In genomic region chr13:114895896-114896295, GRCm38 (mm10) we compare ENCODE assay signal across 10 mouse cellular contexts. TPM values are rescaled to one million over a fixed set of nuclear protein-coding genes. Genes with fewer than 3 reads are reported as not detected.
DNase-seq lines count a peak whose midpoint lies in the region; ATAC-seq and TF ChIP-seq lines count a peak whose summit lies in the region.
"Had no signal": no experiment of that assay in that cellular context is flagged by ENCODE, and none has a peak within 500 bp of the region (broad histone marks: within the 10 kb centered on the region; RNA-seq: fewer than 3 reads in every experiment).

No protein-coding gene starts in this region.

- H3K27ac ChIP-seq in heart, embryonic 13.5 days (replicated peaks) = peak overlapping the region; percentile 68
- peak overlapping the region; percentile 61; the same call in 1 of the 2 replicates for H3K27ac ChIP-seq in small intestine, adult 2 months (ENCODE audit: insufficient read depth, low read depth, low read length)
- no peak overlapping the region for H3K27ac ChIP-seq in forebrain, embryonic 15.5 days (replicated peaks)
- H3K27ac ChIP-seq: limb, embryonic 13.5 days had no signal

- peak; percentile 7 for DNase-seq in gastrocnemius, postnatal 14 days
- no peak for DNase-seq in gastrocnemius, postnatal 36 days
- peak; percentile 45 for DNase-seq in kidney, postnatal 14 days
- DNase-seq in layer of hippocampus, postnatal 25 days (ENCODE audit: extremely low spot score in 1 of 2, low spot score in 1 of 2) = no peak
- no peak for DNase-seq in cerebellum, postnatal 25 days
- DNase-seq: cerebellum, adult 8-10 months had no signal

- intact Hi-C loops in gastrocnemius, postnatal 14 days (cut with DNase I; ENCODE audit: low total_unique reads) = no loop called here
- intact Hi-C loops in gastrocnemius, postnatal 36 days (cut with DNase I) = no loop called here

- H3K4me2 ChIP-seq in heart, embryonic 13.5 days = no peak overlapping the region
- no peak overlapping the region for H3K4me2 ChIP-seq in forebrain, embryonic 15.5 days (replicated peaks)
- H3K4me2 ChIP-seq: limb, embryonic 13.5 days had no signal

- no peak overlapping the region for H3K9ac ChIP-seq in heart, embryonic 13.5 days
- H3K9ac ChIP-seq in forebrain, embryonic 15.5 days (replicated peaks) = no peak overlapping the region
- H3K9ac ChIP-seq: limb, embryonic 13.5 days had no signal

- no peaks in the 10 kb centered on the region for H3K9me3 ChIP-seq in heart, embryonic 13.5 days
- H3K9me3 ChIP-seq in forebrain, embryonic 15.5 days = no peaks in the 10 kb centered on the region
- H3K9me3 ChIP-seq: limb, embryonic 13.5 days had no signal

- TF ChIP-seq CTCF in small intestine, adult 2 months (IDR thresholded peaks at IDR 0.05; ENCODE audit: extremely low read depth, insufficient read length, insufficient replicate concordance, low read depth, low read length) = no peak

- no peaks in the 10 kb centered on the region for H3K27me3 ChIP-seq in heart, embryonic 13.5 days (replicated peaks)
- no peaks in the 10 kb centered on the region for H3K27me3 ChIP-seq in small intestine, adult 2 months (ENCODE audit: control insufficient read depth, insufficient read depth, low read length)
- no peaks in the 10 kb centered on the region for H3K27me3 ChIP-seq in forebrain, embryonic 15.5 days
- H3K27me3 ChIP-seq: limb, embryonic 13.5 days had no signal

- WGBS in heart, embryonic 13.5 days = 54% methylated on average over 7 of the region's 7 CpGs
- 32% methylated on average over 7 of the region's 7 CpGs for WGBS in small intestine, adult 2 months
- 92% methylated on average over 7 of the region's 7 CpGs for WGBS in forebrain, embryonic 15.5 days

- H3K4me1 ChIP-seq in heart, embryonic 13.5 days = peaks cover 27% of the 10 kb centered on the region
- H3K4me1 ChIP-seq in small intestine, adult 2 months (ENCODE audit: control insufficient read depth, insufficient read depth, insufficient read length, low read length) = peaks cover 11% of the 10 kb centered on the region
- H3K4me1 ChIP-seq in forebrain, embryonic 15.5 days = no peaks in the 10 kb centered on the region
- H3K4me1 ChIP-seq: limb, embryonic 13.5 days had no signal

- no peaks in the 10 kb centered on the region for H3K36me3 ChIP-seq in heart, embryonic 13.5 days
- peaks cover 2% of the 10 kb centered on the region; the same call in 1 of the 2 replicates for H3K36me3 ChIP-seq in small intestine, adult 2 months (ENCODE audit: control insufficient read depth, insufficient read depth, low read length)
- no peaks in the 10 kb centered on the region for H3K36me3 ChIP-seq in forebrain, embryonic 15.5 days
- H3K36me3 ChIP-seq: limb, embryonic 13.5 days had no signal

- H3K4me3 ChIP-seq in heart, embryonic 13.5 days = no peak overlapping the region
- H3K4me3 ChIP-seq in small intestine, adult 2 months (ENCODE audit: low read depth, low read length) = no peak overlapping the region
- H3K4me3 ChIP-seq in forebrain, embryonic 15.5 days = no peak overlapping the region
- H3K4me3 ChIP-seq: limb, embryonic 13.5 days had no signal

- ATAC-seq in heart, embryonic 13.5 days (ENCODE audit: extremely low read depth, insufficient number of reproducible peaks, low FRiP score, low TSS enrichment) = no peak
- no peak for ATAC-seq in forebrain, embryonic 15.5 days (replicated peaks)

- TF ChIP-seq POLR2A in small intestine, adult 2 months (IDR thresholded peaks at IDR 0.05; ENCODE audit: low read depth, low read length) = no peak

RNA-seq across cellular contexts. Expression of gene Itga2, which starts 36.0 kb away (rescaled TPM):
- 1 to 10 TPM; 2.6 to 5.6 TPM for total RNA-seq in gastrocnemius, postnatal 14 days (2021)
- under 1 TPM; 0.74 to 0.79 TPM for total RNA-seq in gastrocnemius, postnatal 36 days (2021)
- 2.4 TPM in 2 replicates for polyA plus RNA-seq in heart, embryonic 13.5 days (2015; fragmentation: Nextera tagmentation; extraction: Ambion mirVana)
- 0.42 and 1.2 TPM in 2 replicates for polyA plus RNA-seq in small intestine, adult 2 months (2012; rRNA removed)
- 0.66 and 2.0 TPM in 2 replicates for polyA plus RNA-seq in forebrain, embryonic 15.5 days (2015; fragmentation: Nextera tagmentation; extraction: Ambion mirVana)
- total RNA-seq in layer of hippocampus, postnatal 25 days (2021) = under 1 TPM; 0.09 to 0.12 TPM

Comparison
In these comparisons a context has a peak if more than half of its experiments do, and no peak if none do; other contexts are left out.
1. DNase-seq: peak in gastrocnemius, postnatal 14 days (single experiment) and kidney, postnatal 14 days (single experiment); none in gastrocnemius, postnatal 36 days (0 of 2), layer of hippocampus, postnatal 25 days (0 of 2) and cerebellum, postnatal 25 days (0 of 2).